Mouse (Mus musculus): Measurements from ENCODE around the gene Mlana. TPM values are rescaled to one million over a fixed set of nuclear protein-coding genes. Genes with fewer than 3 reads are reported as not detected.
A peak's percentile ranks its signal among the peaks of the same experiment; 100 is the strongest.

The Mlana gene
- polyA plus RNA-seq, 1 experiment = not detected

- H3K27me3 ChIP-seq (ENCODE audit: control insufficient read depth, insufficient read depth, low read length) = no peaks in the 10 kb centered on the region
- no peak overlapping the region for H3K27ac ChIP-seq (ENCODE audit: control insufficient read depth, insufficient read depth, low read depth, low read length)
- H3K36me3 ChIP-seq (ENCODE audit: control insufficient read depth, insufficient read depth, low read length) = no peaks in the 10 kb centered on the region
- no peak overlapping the region for H3K4me3 ChIP-seq (ENCODE audit: control insufficient read depth, low read depth, low read length)
- H3K4me1 ChIP-seq (ENCODE audit: control insufficient read depth, insufficient read depth, low read length) = no peaks in the 10 kb centered on the region
- TF ChIP-seq POLR2A (IDR thresholded peaks at IDR 0.05; ENCODE audit: control insufficient read depth, low read depth, low read length) = no peak
- no peak for TF ChIP-seq CTCF (IDR thresholded peaks at IDR 0.05; ENCODE audit: control insufficient read depth, insufficient read depth, insufficient replicate concordance, low read depth, low read length)
These were observed 2.6 kb upstream of the Mlana start for GRCm38 (mm10) chr19:29695071-29695470.

DNA sequence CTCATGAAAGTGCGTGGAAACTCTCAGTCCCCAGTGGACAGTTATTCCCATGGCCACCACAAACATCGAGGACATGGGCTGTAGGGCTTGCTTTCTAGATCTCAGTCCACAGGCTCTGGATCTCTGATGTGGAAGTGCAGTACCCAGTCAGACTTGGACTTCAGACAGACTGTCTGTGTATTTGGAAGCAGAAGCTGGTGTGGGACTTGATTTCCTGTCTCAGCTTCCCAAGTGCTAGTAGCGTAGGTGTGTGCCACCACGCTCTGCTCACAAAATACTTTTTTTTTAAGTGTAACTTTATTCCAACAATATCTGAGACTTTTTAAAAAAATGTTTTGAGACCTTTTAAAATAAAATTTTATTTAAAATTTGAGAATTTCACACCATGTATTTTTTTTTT, 1.3 kb upstream of the Mlana start:
- no peak for TF ChIP-seq CTCF (IDR thresholded peaks at IDR 0.05; ENCODE audit: control insufficient read depth, insufficient read depth, insufficient replicate concordance, low read depth, low read length)
- TF ChIP-seq POLR2A (IDR thresholded peaks at IDR 0.05; ENCODE audit: control insufficient read depth, low read depth, low read length) = no peak
- Histone ChIP-seq H3K36me3 (ENCODE audit: control insufficient read depth, insufficient read depth, low read length) (no peaks in the 10 kb centered on the region), H3K27ac (ENCODE audit: control insufficient read depth, insufficient read depth, low read depth, low read length) (no peak overlapping the region), H3K27me3 (ENCODE audit: control insufficient read depth, insufficient read depth, low read length) (no peaks in the 10 kb centered on the region), H3K4me1 (ENCODE audit: control insufficient read depth, insufficient read depth, low read length) (no peaks in the 10 kb centered on the region), H3K4me3 (ENCODE audit: control insufficient read depth, low read depth, low read length) (no peak overlapping the region)

- Histone ChIP-seq H3K27ac (ENCODE audit: control insufficient read depth, insufficient read depth, low read depth, low read length) (no peak overlapping the region), H3K27me3 (ENCODE audit: control insufficient read depth, insufficient read depth, low read length) (no peaks in the 10 kb centered on the region), H3K4me1 (ENCODE audit: control insufficient read depth, insufficient read depth, low read length) (no peaks in the 10 kb centered on the region), H3K4me3 (ENCODE audit: control insufficient read depth, low read depth, low read length) (no peak overlapping the region), H3K36me3 (ENCODE audit: control insufficient read depth, insufficient read depth, low read length) (no peaks in the 10 kb centered on the region)
- TF ChIP-seq CTCF (IDR thresholded peaks at IDR 0.05; ENCODE audit: control insufficient read depth, insufficient read depth, insufficient replicate concordance, low read depth, low read length) = no peak
- no peak for TF ChIP-seq POLR2A (IDR thresholded peaks at IDR 0.05; ENCODE audit: control insufficient read depth, low read depth, low read length)
These were observed 784 bp upstream of the Mlana start for GRCm38 (mm10) chr19:29696840-29697239.

GRCm38 (mm10) chr19:29701707-29702106, 4.1 kb downstream of the Mlana start:
- Histone ChIP-seq H3K27ac (ENCODE audit: control insufficient read depth, insufficient read depth, low read depth, low read length) (no peak overlapping the region), H3K27me3 (ENCODE audit: control insufficient read depth, insufficient read depth, low read length) (no peaks in the 10 kb centered on the region), H3K4me3 (ENCODE audit: control insufficient read depth, low read depth, low read length) (no peak overlapping the region), H3K4me1 (ENCODE audit: control insufficient read depth, insufficient read depth, low read length) (peaks cover 3% of the 10 kb centered on the region), H3K36me3 (ENCODE audit: control insufficient read depth, insufficient read depth, low read length) (no peaks in the 10 kb centered on the region)
- TF ChIP-seq POLR2A (IDR thresholded peaks at IDR 0.05; ENCODE audit: control insufficient read depth, low read depth, low read length) (no peak), CTCF (IDR thresholded peaks at IDR 0.05; ENCODE audit: control insufficient read depth, insufficient read depth, insufficient replicate concordance, low read depth, low read length) (no peak)

DNA sequence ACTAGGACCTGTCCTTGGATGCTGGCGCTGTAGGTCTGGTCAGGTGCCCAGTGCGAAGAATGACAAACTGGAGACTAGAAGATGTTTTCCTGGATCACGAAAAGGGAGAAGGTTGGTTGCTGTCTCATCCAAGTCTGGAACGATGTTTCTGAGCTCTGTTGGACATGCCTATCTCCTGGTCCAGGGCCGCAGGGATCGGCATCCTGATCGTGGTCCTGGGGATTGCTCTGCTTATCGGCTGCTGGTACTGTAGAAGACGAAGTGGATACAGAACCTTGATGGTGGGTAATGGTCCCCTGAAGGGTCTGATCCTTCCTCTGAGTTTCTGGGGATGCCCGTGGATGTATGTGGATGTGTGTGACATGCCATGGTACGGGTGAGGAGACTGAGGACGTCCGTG, 6.8 kb downstream of the Mlana start:
- Histone ChIP-seq H3K27me3 (ENCODE audit: control insufficient read depth, insufficient read depth, low read length) (no peaks in the 10 kb centered on the region), H3K4me3 (ENCODE audit: control insufficient read depth, low read depth, low read length) (no peak overlapping the region; the same call in 1 of the 2 replicates), H3K36me3 (ENCODE audit: control insufficient read depth, insufficient read depth, low read length) (no peaks in the 10 kb centered on the region), H3K4me1 (ENCODE audit: control insufficient read depth, insufficient read depth, low read length) (peaks cover 8% of the 10 kb centered on the region), H3K27ac (ENCODE audit: control insufficient read depth, insufficient read depth, low read depth, low read length) (no peak overlapping the region)
- TF ChIP-seq POLR2A (IDR thresholded peaks at IDR 0.05; ENCODE audit: control insufficient read depth, low read depth, low read length) (no peak), CTCF (IDR thresholded peaks at IDR 0.05; ENCODE audit: control insufficient read depth, insufficient read depth, insufficient replicate concordance, low read depth, low read length) (no peak)

DNA sequence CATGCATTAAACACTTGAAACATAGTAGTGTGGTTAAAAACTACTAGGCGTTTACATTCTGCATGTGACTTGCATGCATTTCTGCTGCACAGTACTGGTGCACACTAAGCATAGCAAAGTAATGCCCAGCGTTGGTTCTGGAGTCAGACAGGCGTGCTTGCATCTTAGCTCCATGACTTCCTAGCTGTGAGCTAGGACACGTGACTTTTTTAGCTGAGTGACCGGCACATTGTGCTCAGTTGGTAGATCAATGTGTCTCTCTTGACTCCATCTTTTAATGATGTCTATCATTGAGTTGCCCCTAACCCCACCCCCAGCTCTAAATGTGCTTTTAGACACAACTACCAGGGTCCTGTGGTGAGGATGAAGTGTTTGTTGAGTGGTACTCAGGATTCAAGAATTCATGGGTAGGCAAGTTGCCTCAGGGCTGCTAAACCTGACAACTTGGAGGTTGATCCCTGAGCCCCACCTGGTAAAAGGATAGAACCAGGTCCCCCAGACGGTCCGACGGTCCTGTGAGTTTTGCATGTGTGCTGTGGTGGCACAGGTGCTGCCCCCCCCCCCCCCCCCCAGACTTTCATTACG, 9.8 kb downstream of the Mlana start:
- Histone ChIP-seq H3K4me3 (ENCODE audit: control insufficient read depth, low read depth, low read length) (no peak overlapping the region), H3K27ac (ENCODE audit: control insufficient read depth, insufficient read depth, low read depth, low read length) (no peak overlapping the region), H3K4me1 (ENCODE audit: control insufficient read depth, insufficient read depth, low read length) (peaks cover 8% of the 10 kb centered on the region), H3K27me3 (ENCODE audit: control insufficient read depth, insufficient read depth, low read length) (no peaks in the 10 kb centered on the region), H3K36me3 (ENCODE audit: control insufficient read depth, insufficient read depth, low read length) (no peaks in the 10 kb centered on the region)
- no peak for TF ChIP-seq POLR2A (IDR thresholded peaks at IDR 0.05; ENCODE audit: control insufficient read depth, low read depth, low read length)
- no peak for TF ChIP-seq CTCF (IDR thresholded peaks at IDR 0.05; ENCODE audit: control insufficient read depth, insufficient read depth, insufficient replicate concordance, low read depth, low read length)

DNA sequence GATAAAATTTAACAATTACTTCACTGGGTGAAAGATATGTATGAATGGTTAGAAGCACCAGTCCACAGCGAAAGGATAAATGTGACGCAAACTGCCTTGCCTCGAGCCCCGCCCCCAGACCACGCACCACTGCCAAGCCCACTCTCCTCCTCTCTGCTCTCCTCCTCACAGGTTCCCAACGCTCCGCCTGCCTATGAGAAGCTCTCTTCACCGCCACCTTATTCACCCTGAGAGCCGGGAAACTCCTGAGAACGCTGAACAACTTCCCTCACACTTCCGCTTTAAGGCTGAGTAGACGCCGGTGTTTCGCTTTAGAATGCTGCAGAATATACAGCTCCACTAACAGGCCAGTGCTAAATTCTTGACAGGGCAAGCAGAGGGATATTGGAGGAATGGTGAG, 10.4 kb downstream of the Mlana start:
- peak overlapping the region; percentile 81 for H3K4me3 ChIP-seq (ENCODE audit: control insufficient read depth, low read depth, low read length)
- no peak for TF ChIP-seq CTCF (IDR thresholded peaks at IDR 0.05; ENCODE audit: control insufficient read depth, insufficient read depth, insufficient replicate concordance, low read depth, low read length)
- TF ChIP-seq POLR2A (IDR thresholded peaks at IDR 0.05; ENCODE audit: control insufficient read depth, low read depth, low read length) = no peak
- no peak overlapping the region for H3K27ac ChIP-seq (ENCODE audit: control insufficient read depth, insufficient read depth, low read depth, low read length)
- no peaks in the 10 kb centered on the region for H3K36me3 ChIP-seq (ENCODE audit: control insufficient read depth, insufficient read depth, low read length)
- no peaks in the 10 kb centered on the region for H3K27me3 ChIP-seq (ENCODE audit: control insufficient read depth, insufficient read depth, low read length)
- H3K4me1 ChIP-seq (ENCODE audit: control insufficient read depth, insufficient read depth, low read length) = peaks cover 8% of the 10 kb centered on the region

GRCm38 (mm10) chr19:29708461-29708860, 10.8 kb downstream of the Mlana start:
- TF ChIP-seq CTCF (IDR thresholded peaks at IDR 0.05; ENCODE audit: control insufficient read depth, insufficient read depth, insufficient replicate concordance, low read depth, low read length) (no peak), POLR2A (IDR thresholded peaks at IDR 0.05; ENCODE audit: control insufficient read depth, low read depth, low read length) (no peak)
- no peak overlapping the region for H3K27ac ChIP-seq (ENCODE audit: control insufficient read depth, insufficient read depth, low read depth, low read length)
- peaks cover 8% of the 10 kb centered on the region for H3K4me1 ChIP-seq (ENCODE audit: control insufficient read depth, insufficient read depth, low read length)
- no peaks in the 10 kb centered on the region for H3K36me3 ChIP-seq (ENCODE audit: control insufficient read depth, insufficient read depth, low read length)
- H3K27me3 ChIP-seq (ENCODE audit: control insufficient read depth, insufficient read depth, low read length) = no peaks in the 10 kb centered on the region
- H3K4me3 ChIP-seq (ENCODE audit: control insufficient read depth, low read depth, low read length) = no peak overlapping the region

Data from testis, adult 2 months (tissue).